Mouse (Mus musculus) left cerebral cortex, postnatal 36 days (tissue): ENCODE measurements around the gene Dph2. TPM values are rescaled to one million over a fixed set of nuclear protein-coding genes. Genes with fewer than 3 reads are reported as not detected.

Source experiments
- DNase-seq, 2 experiments: peaks; one replicate each; pipeline ENCODE4 v3.0.0; 2021 to 2022; ENCODE audit warnings: low spot score in 2 of 2, mixed read lengths in 1 of 2
- intact Hi-C: fragments of 180-260 bp; cut with DNase I; formaldehyde crosslinking; loops from one replicate; pipeline ENCODE4 v1.15.1; 2025
- total RNA-seq, 2 experiments: library from RNA; stranded (reverse); gene quantifications; 2 replicates each; pipeline ENCODE4 v1.2.3; 2021

The Dph2 gene
- total RNA-seq, 2 experiments from 2014 or later, result 6.6 to 10.8 TPM

GRCm38 (mm10) chr4:117914031-117914430, 22.2 kb upstream of the Dph2 start:
- intact Hi-C loops, result loop anchor here (2.0 to 10.0 kb wide), 2 partner anchors 27 to 381 kb away; partner anchors contain the start of genes Atp6v0b and Ptprf
- DNase-seq, result no peak

- no peak for DNase-seq
- intact Hi-C loops, result loop anchor here (10.0 kb wide), 1 partner anchor 381 kb away; the partner anchor contains the start of gene Ptprf
Measured at GRCm38 (mm10) chr4:117913421-117913820, 21.6 kb upstream of the Dph2 start.

DNA sequence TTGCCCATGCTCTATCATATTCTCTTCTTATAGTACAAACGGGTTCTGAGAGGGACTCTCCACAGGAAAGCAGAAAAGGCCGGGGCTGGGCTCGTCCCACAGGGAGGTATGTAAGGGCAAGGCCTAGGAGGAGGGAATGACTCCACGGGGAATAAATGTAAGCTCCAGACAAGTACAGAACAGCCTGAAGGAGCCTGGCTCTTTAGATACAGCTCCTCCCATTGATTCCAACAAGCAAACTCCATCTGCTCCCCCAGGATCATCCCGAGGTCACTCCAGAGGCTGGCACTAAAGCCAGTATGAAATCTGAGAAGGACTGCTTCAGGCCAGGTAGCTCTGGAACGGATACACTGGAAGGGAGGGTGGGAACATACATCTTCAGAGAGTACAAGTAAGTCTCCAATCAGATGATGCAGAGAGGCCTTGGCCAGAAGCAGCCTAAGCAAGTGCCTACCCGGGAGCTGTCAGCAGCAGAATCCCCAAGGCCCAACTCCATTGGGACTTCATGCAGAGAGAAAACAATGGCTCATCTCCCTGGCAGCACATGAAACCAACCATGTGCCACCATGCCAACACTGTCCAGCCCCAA, 20.9 kb upstream of the Dph2 start:
- DNase-seq, result no peak
- intact Hi-C loops, result loop anchor here (10.0 kb wide), 1 partner anchor 382 kb away; the partner anchor contains the start of gene Ptprf

DNA sequence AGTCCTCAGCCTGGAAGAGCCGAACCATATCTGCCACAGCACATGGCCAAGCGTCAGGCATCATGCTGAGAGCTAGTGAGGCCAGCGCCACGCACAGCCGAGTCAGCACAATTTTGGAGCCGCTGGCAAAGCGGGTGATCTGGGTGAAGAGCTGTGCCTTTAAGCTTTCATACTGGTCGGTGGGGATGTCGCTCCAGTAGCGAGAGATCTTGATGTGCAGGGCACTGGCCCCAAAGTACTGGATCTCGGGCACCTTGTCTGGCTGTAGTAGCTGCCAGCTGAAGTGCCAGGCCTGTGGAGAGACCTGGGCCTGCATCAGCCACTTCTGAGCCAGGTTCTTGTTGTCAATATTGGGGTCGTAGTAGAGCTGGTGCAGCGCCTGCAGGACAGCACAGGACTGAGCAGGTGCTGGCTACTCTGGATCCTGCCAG, 20.3 kb upstream of the Dph2 start:
- DNase-seq, result no peak
- intact Hi-C loops, result loop anchor here (10.0 kb wide), 1 partner anchor 383 kb away; the partner anchor contains the start of gene Ptprf

DNA sequence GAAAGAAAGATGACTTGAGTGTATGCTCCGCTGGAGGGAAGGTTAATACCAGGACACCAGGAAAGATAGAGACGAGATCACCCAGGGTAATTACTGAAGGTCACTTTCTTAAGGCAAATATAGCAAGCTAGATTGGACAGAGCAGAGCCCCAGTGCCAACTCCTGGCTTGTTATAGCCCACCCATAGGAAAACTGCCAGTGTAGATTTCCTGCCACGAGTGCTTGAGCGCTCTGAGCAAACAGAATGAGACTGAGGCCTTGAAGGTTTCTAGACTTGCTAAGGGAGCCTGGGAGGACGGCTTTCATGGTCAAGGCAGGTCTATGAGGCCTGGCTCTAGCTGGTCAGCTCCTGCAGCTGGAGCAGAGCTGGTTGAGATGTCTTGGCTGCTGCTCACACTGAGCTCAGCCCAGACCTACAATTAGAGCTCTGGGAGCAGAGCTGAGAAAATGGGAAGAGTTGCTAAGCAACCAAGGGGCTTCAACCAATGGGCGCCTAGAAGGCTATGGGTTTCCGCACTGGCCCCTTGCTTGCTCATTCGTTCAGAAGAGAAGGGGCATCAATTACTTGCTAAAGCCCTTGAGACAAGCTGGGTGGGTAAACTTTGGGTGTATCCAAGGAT, 17.1 kb upstream of the Dph2 start:
- intact Hi-C loops, result no loop called here
- DNase-seq, result peak; percentile 40 to 43

DNA sequence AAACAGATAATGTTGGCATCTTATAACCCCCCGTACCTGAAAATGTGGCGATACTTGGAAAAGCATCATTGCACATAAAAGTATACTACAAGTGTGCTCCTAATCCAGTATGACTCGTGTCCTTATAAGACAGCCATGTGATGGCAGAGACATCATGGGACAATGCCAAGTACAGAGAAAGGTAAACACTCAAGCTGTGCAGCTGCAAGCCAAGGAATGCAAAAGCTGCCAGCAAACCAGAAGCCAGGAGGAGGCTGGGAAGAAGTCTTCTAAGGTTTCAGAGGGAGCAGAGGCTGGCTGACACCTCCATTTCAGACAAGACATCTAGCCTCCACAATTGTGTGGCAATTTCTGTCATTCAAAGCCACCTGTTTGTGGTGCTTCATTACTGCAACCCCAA, 14.4 kb upstream of the Dph2 start:
- DNase-seq, result no peak
- intact Hi-C loops, result no loop called here

DNA sequence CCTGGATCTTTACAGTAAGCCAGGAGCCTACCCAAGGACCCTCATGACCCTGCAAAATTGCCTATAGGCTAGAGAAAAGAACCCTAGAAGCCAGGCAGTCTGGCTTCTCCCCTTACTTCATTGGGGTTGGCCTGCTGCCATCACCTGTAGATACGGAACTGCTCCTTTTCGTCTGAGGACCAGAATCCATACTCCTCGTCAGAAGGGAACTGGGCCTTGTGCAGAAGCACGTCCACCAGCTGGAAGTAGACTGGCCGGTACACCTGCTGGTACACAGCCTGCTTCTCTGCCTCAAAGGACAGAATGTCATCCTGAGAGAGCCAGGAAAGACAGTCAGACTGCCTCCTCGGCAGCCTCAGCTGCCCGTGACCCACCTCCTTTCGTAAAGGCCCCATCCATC, 12.9 kb upstream of the Dph2 start:
- intact Hi-C loops, result no loop called here
- DNase-seq, result no peak

GRCm38 (mm10) chr4:117904094-117904493, 12.3 kb upstream of the Dph2 start:
- peak; percentile 66 to 67 for DNase-seq
- intact Hi-C loops, result no loop called here

- intact Hi-C loops, result no loop called here
- no peak for DNase-seq
Measured at GRCm38 (mm10) chr4:117898111-117898510, 6.3 kb upstream of the Dph2 start.

- DNase-seq, result no peak
- intact Hi-C loops, result no loop called here
Measured at GRCm38 (mm10) chr4:117896031-117896430, 4.2 kb upstream of the Dph2 start.

DNA sequence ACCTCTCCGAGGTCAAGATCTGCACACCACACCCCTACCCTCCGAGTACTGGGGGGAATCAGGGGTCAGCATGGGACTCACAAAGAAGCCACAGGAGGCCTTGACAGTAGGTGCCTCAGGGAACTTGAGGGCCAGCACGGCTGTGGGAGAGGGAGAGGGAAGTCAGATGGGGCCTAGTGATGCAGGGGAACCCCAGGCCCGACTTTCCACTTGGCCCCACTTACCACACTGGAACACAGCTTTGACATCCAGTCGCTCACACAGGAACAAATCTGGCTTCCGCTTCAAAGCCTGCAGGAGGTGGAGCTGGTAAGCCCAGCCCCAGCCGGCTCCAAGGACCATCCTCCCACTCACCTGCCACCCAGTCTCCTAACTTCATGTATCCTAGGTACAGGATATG, 3.5 kb upstream of the Dph2 start:
- intact Hi-C loops, result no loop called here
- DNase-seq, result no peak

GRCm38 (mm10) chr4:117894601-117895000, 2.8 kb upstream of the Dph2 start:
- no peak for DNase-seq
- intact Hi-C loops, result no loop called here

DNA sequence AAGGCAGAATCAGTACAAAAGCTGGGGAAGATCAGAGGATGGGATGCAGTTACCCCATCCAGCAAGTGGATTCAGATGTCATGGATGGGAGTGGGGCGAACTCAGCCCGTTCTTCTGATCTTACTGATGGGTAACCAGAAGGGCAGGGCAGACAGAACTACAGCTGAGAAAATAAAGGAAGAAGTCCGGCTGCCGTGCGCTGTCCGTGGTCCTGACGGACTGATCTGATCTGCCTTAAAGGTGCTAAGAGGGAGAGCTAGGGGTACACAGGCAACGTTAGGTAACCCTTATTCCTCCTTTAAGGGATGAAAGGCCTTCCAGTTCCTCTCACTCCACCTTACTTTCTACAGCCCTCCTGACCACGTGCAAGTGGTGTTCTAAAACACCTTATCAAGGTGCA, 1.5 kb upstream of the Dph2 start:
- no peak for DNase-seq
- intact Hi-C loops, result no loop called here

DNA sequence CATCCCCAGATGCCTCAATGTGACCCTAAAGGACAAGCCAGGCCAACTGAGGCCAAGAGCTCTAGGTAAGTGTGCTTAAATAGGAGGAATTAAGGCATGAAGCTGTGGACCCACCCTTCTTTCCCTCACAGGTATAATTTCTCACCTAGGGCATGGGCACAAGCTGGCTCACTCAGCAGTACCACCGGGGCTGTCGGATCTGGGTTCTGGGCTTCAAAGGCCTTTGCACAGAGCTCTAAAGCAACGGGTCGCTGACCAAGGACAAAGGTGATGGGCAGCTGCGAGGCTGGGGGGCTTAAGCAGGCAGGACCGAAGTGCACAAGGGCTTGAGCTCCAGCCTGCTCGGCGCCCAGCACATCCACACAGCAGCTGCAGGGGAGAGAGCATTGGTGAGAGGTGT, 1.1 kb downstream of the Dph2 start:
- intact Hi-C loops, result no loop called here
- no peak for DNase-seq

DNA sequence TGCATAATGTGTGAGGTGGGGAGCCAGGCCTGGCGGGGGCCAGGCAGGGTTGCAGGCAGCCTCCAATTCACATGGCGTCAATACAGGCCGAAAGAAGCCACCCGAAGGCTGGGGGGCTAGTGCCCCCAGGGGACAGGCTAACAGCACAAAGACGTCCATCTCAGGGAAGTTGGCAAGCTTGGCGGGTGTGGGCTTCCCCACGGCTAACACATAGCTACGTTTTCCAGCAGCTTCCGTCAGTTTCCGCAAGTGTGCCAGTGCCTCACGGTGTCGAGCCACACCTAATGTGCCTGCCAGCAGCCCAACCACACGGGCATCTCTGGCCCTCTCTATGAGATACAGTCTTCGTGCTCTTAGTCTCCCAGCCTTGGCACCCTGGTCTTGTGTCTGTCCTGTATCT, 1.8 kb downstream of the Dph2 start:
- DNase-seq, result no peak
- intact Hi-C loops, result no loop called here

- DNase-seq, result no peak
- intact Hi-C loops, result no loop called here
Measured at GRCm38 (mm10) chr4:117889471-117889870, 2.4 kb downstream of the Dph2 start.

- intact Hi-C loops, result loop anchor here (2.0 kb wide), 1 partner anchor 27 kb away; the partner anchor contains the start of gene Ipo13
- no peak for DNase-seq
Measured at GRCm38 (mm10) chr4:117887920-117888319, 3.9 kb downstream of the Dph2 start.

DNA sequence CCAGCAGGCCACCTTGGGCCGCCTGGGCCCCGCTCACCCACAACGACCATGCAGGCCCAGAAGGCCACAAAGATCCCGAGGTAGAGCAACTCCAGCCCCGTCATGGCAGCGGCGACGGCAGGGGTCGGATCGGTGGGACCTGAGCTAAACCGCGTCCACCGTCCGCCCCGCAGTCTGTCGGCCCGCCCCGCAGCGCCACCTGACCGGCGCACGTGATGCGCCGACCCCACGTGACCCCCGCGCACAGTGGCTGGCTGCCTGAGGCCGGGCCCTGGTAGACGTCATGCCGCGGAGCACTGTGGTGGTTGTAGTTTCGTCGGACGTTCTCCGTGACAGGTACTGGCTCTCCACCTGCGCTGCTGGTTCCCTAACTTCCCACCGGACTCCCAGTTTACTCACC, 4.7 kb downstream of the Dph2 start, which contains the start of gene Atp6v0b:
Atp6v0b (minus strand) TSS at position 201 of the 400 bp plus-strand sequence.
- DNase-seq, result peak; percentile 95 to 96
- intact Hi-C loops, result loop anchor here (2.0 kb wide), 1 partner anchor 28 kb away; the partner anchor contains the start of gene Ipo13

GRCm38 (mm10) chr4:117886644-117887043, 5.2 kb downstream of the Dph2 start:
- no peak for DNase-seq
- intact Hi-C loops, result loop anchor here (2.0 kb wide), 1 partner anchor 28 kb away; the partner anchor contains the start of gene Ipo13

GRCm38 (mm10) chr4:117885994-117886393, 5.8 kb downstream of the Dph2 start:
- intact Hi-C loops, result loop anchor here (2.0 kb wide), 1 partner anchor 29 kb away; the partner anchor contains the start of gene Ipo13
- DNase-seq, result no peak

- intact Hi-C loops, result no loop called here
- no peak for DNase-seq
Measured at GRCm38 (mm10) chr4:117885093-117885492, 6.7 kb downstream of the Dph2 start.
